ENCODE assay signal across 8 mouse cellular contexts in the genomic region with DNA sequence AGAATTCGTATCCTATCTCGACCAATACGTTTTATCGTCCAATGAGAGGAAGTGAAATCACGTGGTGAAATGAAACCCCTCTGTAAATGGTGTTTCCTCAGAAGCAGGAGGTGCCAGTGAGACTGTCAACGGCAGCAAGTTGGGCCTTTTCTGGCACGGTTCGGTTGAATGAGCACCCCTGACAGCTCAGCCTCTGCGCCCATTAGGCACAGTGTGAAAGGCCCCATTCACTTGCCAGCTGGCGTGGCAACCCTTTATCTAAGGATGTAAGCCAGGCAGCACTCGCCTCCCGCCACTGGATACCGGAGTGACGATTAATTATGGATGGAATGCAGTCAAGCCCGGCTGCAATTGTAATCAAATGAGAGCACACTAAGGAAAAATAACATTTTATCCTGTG.
DNase-seq lines count a peak whose midpoint lies in the region; TF ChIP-seq lines count a peak whose summit lies in the region.

No protein-coding gene starts in this region.

- no peak for TF ChIP-seq POLR2A in olfactory bulb, adult 2 months (IDR thresholded peaks at IDR 0.05; ENCODE audit: insufficient read depth, low read depth, low read length)
- no peak for TF ChIP-seq POLR2A in thymus, adult 2 months (IDR thresholded peaks at IDR 0.05; ENCODE audit: control insufficient read depth, extremely low read depth, insufficient read depth, low read length, poor library complexity)

- 20% methylated on average over 15 of the region's 15 CpGs for WGBS in olfactory bulb, adult 2 months
- WGBS in thymus, adult 2 months, result 92% methylated on average over 15 of the region's 15 CpGs

- no peaks in the 10 kb centered on the region for H3K36me3 ChIP-seq in thymus, adult 2 months (ENCODE audit: control insufficient read depth, insufficient read depth, low read length)

- TF ChIP-seq CTCF in olfactory bulb, adult 2 months (IDR thresholded peaks at IDR 0.05; ENCODE audit: insufficient read depth, low read depth, low read length), result no peak
- no peak for TF ChIP-seq CTCF in thymus, adult 2 months (IDR thresholded peaks at IDR 0.05; ENCODE audit: borderline replicate concordance, control insufficient read depth, extremely low read depth, insufficient read depth, low read length, poor library complexity)

- H3K4me3 ChIP-seq in olfactory bulb, adult 2 months (ENCODE audit: insufficient read depth, low read depth, low read length), result peak overlapping the region; percentile 22
- no peak overlapping the region for H3K4me3 ChIP-seq in thymus, adult 2 months (ENCODE audit: control insufficient read depth, insufficient read depth, low read length)

- H3K4me1 ChIP-seq in olfactory bulb, adult 2 months (ENCODE audit: control insufficient read depth, insufficient read depth, low read length), result peaks cover 3% of the 10 kb centered on the region; the same call in 1 of the 2 replicates
- H3K4me1 ChIP-seq in thymus, adult 2 months (replicated peaks; ENCODE audit: control insufficient read depth, insufficient read depth, low read length), result no peaks in the 10 kb centered on the region

- DNase-seq in Muller cell, postnatal 12 days (ENCODE audit: inconsistent ontology term), result peak; percentile 88
- peak; percentile 45 for DNase-seq in cerebellum, adult 9-10 months
- peak; percentile 58 to 59 for DNase-seq in frontal cortex, postnatal 10 days (ENCODE audit: low spot score in 2 of 2)
- peak; percentile 52 for DNase-seq in heart, postnatal 4 days
- DNase-seq in layer of hippocampus, adult 8-10 months (ENCODE audit: low spot score in 2 of 2), result peak; percentile 45 to 51
- no peak for DNase-seq in thymus, adult 2 months
- no peak for DNase-seq in lung, postnatal 25 days (ENCODE audit: low spot score)

- H3K27ac ChIP-seq in olfactory bulb, adult 2 months (ENCODE audit: insufficient read depth, low read depth, low read length), result no peak overlapping the region
- H3K27ac ChIP-seq in thymus, adult 2 months (ENCODE audit: control insufficient read depth, insufficient read depth, low read length), result no peak overlapping the region

- H3K27me3 ChIP-seq in thymus, adult 2 months (ENCODE audit: control insufficient read depth, insufficient read depth, low read length), result no peaks in the 10 kb centered on the region

Comparison
In these comparisons a context has a peak if more than half of its experiments do, and no peak if none do; other contexts are left out.
1. DNase-seq: peak in Muller cell, postnatal 12 days (single experiment), cerebellum, adult 9-10 months (single experiment), frontal cortex, postnatal 10 days (2 of 2), heart, postnatal 4 days (single experiment) and layer of hippocampus, adult 8-10 months (2 of 2); none in thymus, adult 2 months (single experiment) and lung, postnatal 25 days (single experiment).